Comparison of ENCODE assay signal across 23 mouse cellular contexts in the genomic region with DNA sequence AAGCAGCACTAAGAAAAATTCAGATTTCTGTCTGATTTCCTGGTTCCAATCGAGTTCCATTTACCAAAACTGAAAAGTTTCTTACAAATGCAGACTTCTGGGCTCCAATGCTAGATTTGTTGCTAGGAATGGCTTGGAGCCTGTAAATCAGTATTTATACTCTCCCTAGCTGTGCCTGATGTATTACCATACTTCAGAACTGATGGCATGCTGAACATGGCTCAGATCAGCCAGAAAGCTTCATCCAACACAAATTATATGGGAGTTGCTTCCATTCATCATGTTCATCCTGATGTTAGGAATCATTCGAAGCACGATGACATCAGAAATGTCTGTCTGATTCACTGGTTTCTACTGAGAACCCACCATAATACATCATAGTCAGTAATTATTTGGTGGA.
"Had no signal": no experiment of that assay in that cellular context is flagged by ENCODE, and none has a peak within 500 bp of the region (broad histone marks: within the 10 kb centered on the region; RNA-seq: fewer than 3 reads in every experiment).

No protein-coding gene starts in this region.

- H3K4me2 ChIP-seq: forebrain, embryonic 15.5 days; heart, embryonic 12.5 days; hindbrain, embryonic 12.5 days; hindbrain, embryonic 14.5 days; limb, embryonic 12.5 days; liver, embryonic 11.5 days had no signal

- H3K4me3 ChIP-seq: forebrain, embryonic 15.5 days; heart, embryonic 10.5 days; heart, embryonic 12.5 days; hindbrain, embryonic 10.5 days; hindbrain, embryonic 12.5 days; layer of hippocampus, adult 2 months; left cerebral cortex, adult 2 months; limb, embryonic 10.5 days; limb, embryonic 12.5 days had no signal

- H3K9me3 ChIP-seq: forebrain, embryonic 15.5 days; heart, embryonic 10.5 days; heart, embryonic 12.5 days; hindbrain, embryonic 10.5 days; hindbrain, embryonic 12.5 days; limb, embryonic 10.5 days; limb, embryonic 12.5 days had no signal

- ATAC-seq: forebrain, embryonic 15.5 days; forebrain, postnatal 0 days; hindbrain, embryonic 16.5 days; inflammation-experienced regulatory T-cells, adult 6 months had no signal

- H3K4me1 ChIP-seq: heart, embryonic 10.5 days; heart, embryonic 12.5 days; hindbrain, embryonic 10.5 days; hindbrain, embryonic 12.5 days had no signal

- H3K9ac ChIP-seq: forebrain, embryonic 15.5 days; forebrain, postnatal 0 days; heart, embryonic 12.5 days; hindbrain, embryonic 12.5 days; hindbrain, embryonic 14.5 days; limb, embryonic 12.5 days had no signal

- H3K27me3 ChIP-seq: forebrain, embryonic 15.5 days; heart, embryonic 12.5 days; hindbrain, embryonic 12.5 days; limb, embryonic 12.5 days had no signal

- H3K36me3 ChIP-seq: forebrain, embryonic 15.5 days; heart, embryonic 10.5 days; heart, embryonic 12.5 days; hindbrain, embryonic 10.5 days; hindbrain, embryonic 12.5 days; limb, embryonic 10.5 days; limb, embryonic 12.5 days had no signal

- DNase-seq: forebrain, postnatal 0 days; gastrocnemius, postnatal 14 days; gastrocnemius, postnatal 36 days; heart, adult 11 months; heart, postnatal 10 days; heart, postnatal 4 days; kidney, adult 9 months; kidney, postnatal 10 days; kidney, postnatal 4 days; liver had no signal

- H3K27ac ChIP-seq: forebrain, embryonic 15.5 days; heart, embryonic 10.5 days; hindbrain, embryonic 10.5 days; hindbrain, embryonic 12.5 days; hindbrain, embryonic 14.5 days; layer of hippocampus, adult 2 months; left cerebral cortex, adult 2 months; limb, embryonic 10.5 days; limb, embryonic 12.5 days had no signal
